Comparison of ENCODE assay signal across 8 mouse cellular contexts in genomic region chr10:58370559-58370958, GRCm38 (mm10). TPM values are rescaled to one million over a fixed set of nuclear protein-coding genes. Genes with fewer than 3 reads are reported as not detected.
A peak's percentile ranks its signal among the peaks of the same experiment; 100 is the strongest.
DNase-seq lines count a peak whose midpoint lies in the region; ATAC-seq and TF ChIP-seq lines count a peak whose summit lies in the region.
"Had no signal": no experiment of that assay in that cellular context is flagged by ENCODE, and none has a peak within 500 bp of the region (broad histone marks: within the 10 kb centered on the region; RNA-seq: fewer than 3 reads in every experiment).

No protein-coding gene starts in this region.

- H3K27me3 ChIP-seq in kidney, embryonic 16.5 days (ENCODE audit: insufficient read depth, low read length): no peaks in the 10 kb centered on the region
- H3K27me3 ChIP-seq in liver, embryonic 14.5 days (ENCODE audit: control insufficient read depth, insufficient read depth, low read length): no peaks in the 10 kb centered on the region
- H3K27me3 ChIP-seq: Patski had no signal

- no peaks in the 10 kb centered on the region for H3K36me3 ChIP-seq in kidney, embryonic 16.5 days (ENCODE audit: insufficient read depth, low read length)
- H3K36me3 ChIP-seq in liver, embryonic 14.5 days (replicated peaks; ENCODE audit: control insufficient read depth, insufficient read depth, low read depth): no peaks in the 10 kb centered on the region; the same call in 1 of the 2 replicates

- no peak for TF ChIP-seq CTCF in bone marrow macrophage, adult 2 months (IDR thresholded peaks at IDR 0.05; ENCODE audit: low read depth, low read length)
- TF ChIP-seq CTCF in liver, embryonic 14.5 days (IDR thresholded peaks at IDR 0.05; ENCODE audit: low read depth): no peak

- DNase-seq in kidney, postnatal 4 days: no peak
- peak in 2 of 3 experiments; percentile 63 to 71 for DNase-seq in liver, embryonic 14.5 days (ENCODE audit: low read depth in 3 of 3, low spot score in 3 of 3)
- no peak for DNase-seq in gastrocnemius, postnatal 36 days
- no peak for DNase-seq in urinary bladder, postnatal 10 days (ENCODE audit: low spot score)

- no peak for ATAC-seq in kidney, embryonic 16.5 days (ENCODE audit: low FRiP score, low TSS enrichment)
- peak; percentile 65 for ATAC-seq in erythroblast, adult 5-6 weeks (replicated peaks; ENCODE audit: low FRiP score, poor library complexity, severe bottlenecking)
- peak; percentile 56 for ATAC-seq in liver, embryonic 14.5 days (ENCODE audit: insufficient read depth)
- ATAC-seq: Patski had no signal

- H3K4me3 ChIP-seq in kidney, embryonic 16.5 days (ENCODE audit: low read length): no peak overlapping the region
- no peak overlapping the region for H3K4me3 ChIP-seq in bone marrow macrophage, adult 2 months (ENCODE audit: insufficient read depth, low read length)
- peak overlapping the region in 1 of 2 experiments; percentile 67; a peak in 2 of 4 replicates for H3K4me3 ChIP-seq in liver, embryonic 14.5 days (ENCODE audit: insufficient read depth in 1 of 2, low read depth in 2 of 2, low read length in 2 of 2)

- no peak for TF ChIP-seq POLR2A in bone marrow macrophage, adult 2 months (IDR thresholded peaks at IDR 0.05; ENCODE audit: borderline replicate concordance, low read depth, low read length)

- H3K9me3 ChIP-seq in kidney, embryonic 16.5 days (ENCODE audit: low read length): no peaks in the 10 kb centered on the region
- no peaks in the 10 kb centered on the region for H3K9me3 ChIP-seq in liver, embryonic 14.5 days (ENCODE audit: control insufficient read depth, low read length)

- TF ChIP-seq EP300 in liver, embryonic 14.5 days (IDR thresholded peaks at IDR 0.05; ENCODE audit: low read depth): no peak; the same call in 1 of the 2 replicates

- peak overlapping the region; percentile 56; the same call in 1 of the 2 replicates for H3K27ac ChIP-seq in kidney, embryonic 16.5 days (ENCODE audit: low read length)
- H3K27ac ChIP-seq in bone marrow macrophage, adult 2 months (ENCODE audit: insufficient read depth, low read depth, low read length): peak overlapping the region; percentile 46
- H3K27ac ChIP-seq in liver, embryonic 14.5 days: peak overlapping the region; percentile 95

- H3K4me2 ChIP-seq in kidney, embryonic 16.5 days (replicated peaks; ENCODE audit: low read depth, low read length): no peak overlapping the region
- H3K4me2 ChIP-seq in liver, embryonic 14.5 days (ENCODE audit: low read depth): peak overlapping the region; percentile 74

- intact Hi-C loops in gastrocnemius, postnatal 36 days (cut with DNase I): no loop called here

- no peak overlapping the region for H3K9ac ChIP-seq in kidney, embryonic 16.5 days (replicated peaks; ENCODE audit: low read length)
- peak overlapping the region; percentile 92 for H3K9ac ChIP-seq in liver, embryonic 14.5 days (replicated peaks)

- H3K4me1 ChIP-seq in kidney, embryonic 16.5 days (ENCODE audit: insufficient read depth, low read length): peaks cover 22% of the 10 kb centered on the region
- peaks cover 38% of the 10 kb centered on the region for H3K4me1 ChIP-seq in bone marrow macrophage, adult 2 months (ENCODE audit: control insufficient read depth, insufficient read depth, low read length)
- H3K4me1 ChIP-seq in liver, embryonic 14.5 days (replicated peaks; ENCODE audit: control insufficient read depth in 2 of 2, insufficient read depth in 2 of 2, low read length in 1 of 2): peaks cover 59 to 60% of the 10 kb centered on the region in 2 experiments

RNA-seq across cellular contexts. Expression of gene Lims1, which starts 47.3 kb away (rescaled TPM):
- polyA plus RNA-seq in kidney, embryonic 16.5 days (2015; fragmentation: Nextera tagmentation; extraction: Ambion mirVana): 153 and 162 TPM in 2 replicates
- 81.4 and 82.5 TPM in 2 replicates for polyA plus RNA-seq in bone marrow macrophage, adult 2 months (2012; ENCODE audit: insufficient read depth, insufficient read length, missing spikeins)
- total RNA-seq in erythroblast, adult 5-6 weeks (2015; ENCODE audit: low replicate concordance): 54.8 and 59.8 TPM in 2 replicates
- total RNA-seq in erythroblast, adult 5-6 weeks (2017; ENCODE audit: low replicate concordance): 29.2 and 32.8 TPM in 2 replicates
- 14.4 and 20.9 TPM in 2 replicates for polyA plus RNA-seq in liver, embryonic 14.5 days (2012; rRNA removed)
- polyA plus RNA-seq in liver, embryonic 14.5 days (2014; fragmentation: Nextera tagmentation; extraction: Ambion mirVana): 69.0 and 77.5 TPM in 2 replicates
- total RNA-seq in gastrocnemius, postnatal 36 days (2021): 10 to 100 TPM; 34.3 to 41.9 TPM

Comparison
In these comparisons a context has a peak if more than half of its experiments do, and no peak if none do; other contexts are left out.
1. DNase-seq: peak in liver, embryonic 14.5 days (2 of 3); none in kidney, postnatal 4 days (0 of 2), gastrocnemius, postnatal 36 days (0 of 2) and urinary bladder, postnatal 10 days (single experiment).
2. Peak in every context shown above with its lines, with median percentiles within 50 percentile points of each other: H3K27ac ChIP-seq.